In the genomic region with DNA sequence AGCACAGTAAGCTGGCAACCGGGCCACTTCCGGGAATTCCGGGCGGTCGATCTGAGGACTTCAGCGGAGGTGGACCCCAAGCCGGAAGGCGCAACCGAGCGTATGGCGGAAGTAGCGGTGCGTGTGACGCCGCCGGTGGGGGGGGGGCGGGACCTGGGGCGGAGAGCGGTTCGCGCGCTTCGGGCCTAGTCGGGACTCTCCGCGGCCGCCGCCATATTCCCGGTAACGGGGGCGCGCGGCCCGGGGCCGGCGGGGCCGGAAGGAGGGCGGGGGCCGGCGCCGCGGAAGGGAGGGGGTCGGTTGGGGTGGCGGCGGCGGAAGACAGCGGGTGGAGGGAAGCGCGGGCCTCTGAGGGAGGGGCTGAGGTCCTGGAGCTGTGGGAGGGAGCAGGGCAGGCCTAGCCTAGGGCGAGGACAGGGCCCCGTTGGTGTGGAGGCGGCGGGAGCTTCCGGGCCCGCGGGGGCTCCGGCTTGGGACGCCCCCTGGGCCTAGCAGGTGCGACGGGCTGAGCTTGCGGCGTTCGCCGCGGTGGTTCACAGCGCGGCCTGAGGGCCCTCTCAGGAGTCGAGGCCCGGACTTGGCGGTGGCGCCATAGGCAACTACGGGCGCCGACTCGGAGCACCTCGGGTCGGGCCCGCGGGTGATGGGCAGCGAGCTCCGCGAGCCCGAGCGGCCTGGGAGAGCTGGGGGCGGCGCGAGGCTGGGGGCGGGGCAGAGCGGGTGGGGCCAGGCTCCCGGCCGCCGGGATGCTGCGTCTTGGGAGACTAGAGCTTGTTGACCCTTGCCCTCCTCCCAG, we compare ENCODE assay signal across 8 mouse cellular contexts. TPM values are rescaled to one million over a fixed set of nuclear protein-coding genes. Genes with fewer than 3 reads are reported as not detected.
DNase-seq lines count a peak whose midpoint lies in the region; ATAC-seq and TF ChIP-seq lines count a peak whose summit lies in the region.

A gene (plus strand): TSS at position 161 of the 796 bp plus-strand sequence.

- peak; percentile 90 for DNase-seq in 3134 (ENCODE audit: extremely low read depth, insufficient read length, low spot score)
- DNase-seq in adrenal gland, postnatal 36 days: peak; percentile 94
- DNase-seq in heart, adult 18-20 months: peak; percentile 92 to 94
- peak; percentile 96 for DNase-seq in kidney, adult 2 months
- peak; percentile 76 to 88 for DNase-seq in spleen, adult 2 months (ENCODE audit: low read depth in 1 of 2, low spot score in 2 of 2)

- H3K4me2 ChIP-seq in embryonic facial prominence, embryonic 13.5 days: peak within 1 kb of the TSS; percentile 74
- peak within 1 kb of the TSS; percentile 73 for H3K4me2 ChIP-seq in limb, embryonic 12.5 days
- peak within 1 kb of the TSS; percentile 83 for H3K4me2 ChIP-seq in midbrain, embryonic 15.5 days

- peak; percentile 7 for TF ChIP-seq POLR2A in kidney, adult 2 months (IDR thresholded peaks at IDR 0.05; ENCODE audit: low read depth, low read length)
- TF ChIP-seq POLR2A in spleen, adult 2 months (IDR thresholded peaks at IDR 0.05; ENCODE audit: low read depth, low read length): peak; percentile 35

- H3K9me3 ChIP-seq in embryonic facial prominence, embryonic 13.5 days: no peaks in the 10 kb centered on the region
- no peaks in the 10 kb centered on the region for H3K9me3 ChIP-seq in limb, embryonic 12.5 days
- H3K9me3 ChIP-seq in midbrain, embryonic 15.5 days: no peaks in the 10 kb centered on the region

- H3K4me1 ChIP-seq in embryonic facial prominence, embryonic 13.5 days: peaks cover 24% of the 10 kb centered on the region
- H3K4me1 ChIP-seq in kidney, adult 2 months (ENCODE audit: control insufficient read depth, insufficient read depth, low read length): peaks cover 18% of the 10 kb centered on the region
- H3K4me1 ChIP-seq in limb, embryonic 12.5 days (replicated peaks): peaks cover 21% of the 10 kb centered on the region
- H3K4me1 ChIP-seq in midbrain, embryonic 15.5 days: peaks cover 33% of the 10 kb centered on the region
- peaks cover 10% of the 10 kb centered on the region for H3K4me1 ChIP-seq in spleen, adult 2 months (ENCODE audit: control insufficient read depth, insufficient read depth, insufficient read length)

- H3K4me3 ChIP-seq in embryonic facial prominence, embryonic 13.5 days: peak within 1 kb of the TSS; percentile 94
- peak within 1 kb of the TSS; percentile 78 for H3K4me3 ChIP-seq in kidney, adult 2 months (ENCODE audit: insufficient read depth, low read depth, low read length)
- H3K4me3 ChIP-seq in limb, embryonic 12.5 days (replicated peaks): peak within 1 kb of the TSS; percentile 90
- H3K4me3 ChIP-seq in midbrain, embryonic 15.5 days: peak within 1 kb of the TSS; percentile 82
- peak within 1 kb of the TSS; percentile 82 for H3K4me3 ChIP-seq in spleen, adult 2 months (ENCODE audit: extremely low read depth, insufficient read depth, insufficient read length)

- peak within 1 kb of the TSS; percentile 99 for H3K9ac ChIP-seq in embryonic facial prominence, embryonic 13.5 days
- peak within 1 kb of the TSS; percentile 97 for H3K9ac ChIP-seq in limb, embryonic 12.5 days (replicated peaks)
- H3K9ac ChIP-seq in midbrain, embryonic 15.5 days: peak within 1 kb of the TSS; percentile 93

- peaks cover 18% of the 10 kb centered on the region for H3K36me3 ChIP-seq in embryonic facial prominence, embryonic 13.5 days
- H3K36me3 ChIP-seq in kidney, adult 2 months (ENCODE audit: control insufficient read depth, insufficient read depth, low read length): peaks cover 2% of the 10 kb centered on the region; the same call in 1 of the 2 replicates
- peaks cover 18% of the 10 kb centered on the region for H3K36me3 ChIP-seq in limb, embryonic 12.5 days
- H3K36me3 ChIP-seq in midbrain, embryonic 15.5 days (replicated peaks): 0 out of 2 replicates have a peak, but pooled peaks cover 7% of the 10 kb centered on the region
- peaks cover 4% of the 10 kb centered on the region for H3K36me3 ChIP-seq in spleen, adult 2 months (ENCODE audit: control insufficient read depth, insufficient read depth, low read length)

- ATAC-seq in embryonic facial prominence, embryonic 13.5 days (ENCODE audit: insufficient number of reproducible peaks, insufficient read depth, low FRiP score, low TSS enrichment, low read depth): peak; percentile 91
- peak; percentile 94 for ATAC-seq in limb, embryonic 12.5 days (ENCODE audit: insufficient number of reproducible peaks, insufficient read depth, low FRiP score, low TSS enrichment, low read depth)
- ATAC-seq in midbrain, embryonic 15.5 days (replicated peaks): peak; percentile 95

- TF ChIP-seq CTCF in kidney, adult 2 months (conservative IDR thresholded peaks at IDR 0.05; ENCODE audit: insufficient read depth, insufficient read length, low read depth, low read length): no peak
- TF ChIP-seq CTCF in spleen, adult 2 months (IDR thresholded peaks at IDR 0.05; ENCODE audit: extremely low read depth, insufficient read depth, insufficient read length, insufficient replicate concordance): no peak

- under 1% methylated on average over 90 of the region's 93 CpGs for WGBS in embryonic facial prominence, embryonic 13.5 days
- under 1% methylated on average over 76 of the region's 93 CpGs for WGBS in kidney, adult 2 months
- under 1% methylated on average over 86 of the region's 93 CpGs for WGBS in limb, embryonic 12.5 days
- under 1% methylated on average over 80 of the region's 93 CpGs for WGBS in midbrain, embryonic 15.5 days
- WGBS in spleen, adult 2 months: under 1% methylated on average over 83 of the region's 93 CpGs

- H3K27me3 ChIP-seq in embryonic facial prominence, embryonic 13.5 days: no peaks in the 10 kb centered on the region
- no peaks in the 10 kb centered on the region for H3K27me3 ChIP-seq in kidney, adult 2 months (replicated peaks; ENCODE audit: control insufficient read depth, insufficient read depth, low read length)
- no peaks in the 10 kb centered on the region for H3K27me3 ChIP-seq in limb, embryonic 12.5 days
- no peaks in the 10 kb centered on the region for H3K27me3 ChIP-seq in midbrain, embryonic 15.5 days (replicated peaks)
- no peaks in the 10 kb centered on the region for H3K27me3 ChIP-seq in spleen, adult 2 months (ENCODE audit: control insufficient read depth, insufficient read depth, low read length)

- peak within 1 kb of the TSS; percentile 98 for H3K27ac ChIP-seq in embryonic facial prominence, embryonic 13.5 days
- peak within 1 kb of the TSS; percentile 98 for H3K27ac ChIP-seq in kidney, adult 2 months (ENCODE audit: insufficient read depth, low read depth, low read length)
- H3K27ac ChIP-seq in limb, embryonic 12.5 days: peak within 1 kb of the TSS; percentile 99
- peak within 1 kb of the TSS; percentile 95 for H3K27ac ChIP-seq in midbrain, embryonic 15.5 days
- peak within 1 kb of the TSS; percentile 100 for H3K27ac ChIP-seq in spleen, adult 2 months (ENCODE audit: insufficient read depth, low read length)

RNA-seq across cellular contexts. Expression of the gene that starts here (rescaled TPM):
- total RNA-seq in adrenal gland, postnatal 36 days (2021): 10 to 100 TPM; 42.0 to 55.1 TPM
- polyA plus RNA-seq in embryonic facial prominence, embryonic 13.5 days (2015; fragmentation: Nextera tagmentation; extraction: Ambion mirVana): 48.3 and 50.1 TPM in 2 replicates
- total RNA-seq in heart, adult 18-20 months (2021): 10 to 100 TPM; 20.6 to 24.4 TPM
- 25.7 and 28.9 TPM in 2 replicates for polyA plus RNA-seq in kidney, adult 2 months (2012; rRNA removed)
- polyA plus RNA-seq in limb, embryonic 12.5 days (2016; fragmentation: Nextera tagmentation; extraction: Ambion mirVana): 49.1 and 54.9 TPM in 2 replicates
- 53.4 and 58.9 TPM in 2 replicates for polyA plus RNA-seq in midbrain, embryonic 15.5 days (2015; fragmentation: Nextera tagmentation; extraction: Ambion mirVana)
- polyA plus RNA-seq in spleen, adult 2 months (2012; rRNA removed): 39.9 and 42.3 TPM in 2 replicates

Comparison
In these comparisons a context has a peak if more than half of its experiments do, and no peak if none do; other contexts are left out.
1. Peak in every context shown above with its lines: DNase-seq, ATAC-seq, H3K4me3 ChIP-seq and H3K27ac ChIP-seq.